ENCODE assay signal across 8 mouse cellular contexts in the genomic region with DNA sequence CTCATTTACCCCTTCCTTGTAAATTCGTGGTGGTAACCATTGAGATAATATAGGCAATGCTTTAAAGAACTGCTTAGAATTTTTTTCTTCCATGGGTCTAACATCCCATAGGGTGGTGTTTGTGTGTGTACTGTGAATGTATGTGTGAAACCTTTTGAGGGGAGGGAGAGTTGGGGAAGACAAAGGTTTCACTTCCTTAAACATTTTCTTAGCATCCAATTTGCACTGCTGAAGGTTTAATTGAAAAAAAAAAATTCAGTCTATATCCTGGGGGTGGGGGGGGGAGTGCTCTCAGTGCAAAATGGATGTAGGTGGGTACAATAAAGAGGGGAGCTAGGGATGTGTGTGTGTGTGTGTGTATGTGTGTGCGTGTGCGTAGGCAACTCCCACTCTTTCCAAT. TPM values are rescaled to one million over a fixed set of nuclear protein-coding genes. Genes with fewer than 3 reads are reported as not detected.
DNase-seq lines count a peak whose midpoint lies in the region; ATAC-seq and TF ChIP-seq lines count a peak whose summit lies in the region.

No protein-coding gene starts in this region.

- H3K4me3 ChIP-seq in kidney, embryonic 16.5 days (ENCODE audit: low read length): peak overlapping the region; percentile 92
- H3K4me3 ChIP-seq in embryonic facial prominence, embryonic 12.5 days: peak overlapping the region; percentile 97
- peak overlapping the region; percentile 98 for H3K4me3 ChIP-seq in intestine, embryonic 14.5 days (ENCODE audit: low read depth, low read length)
- H3K4me3 ChIP-seq in myocyte: peak overlapping the region; percentile 94

- H3K27ac ChIP-seq in kidney, embryonic 16.5 days (ENCODE audit: low read length): peak overlapping the region; percentile 94
- peak overlapping the region; percentile 97; the same call in 1 of the 2 replicates for H3K27ac ChIP-seq in embryonic facial prominence, embryonic 12.5 days
- H3K27ac ChIP-seq in intestine, embryonic 14.5 days (ENCODE audit: low read depth): peak overlapping the region; percentile 90; the same call in 1 of the 2 replicates

- no peaks in the 10 kb centered on the region for H3K9me3 ChIP-seq in kidney, embryonic 16.5 days (ENCODE audit: low read length)
- H3K9me3 ChIP-seq in embryonic facial prominence, embryonic 12.5 days: no peaks in the 10 kb centered on the region
- H3K9me3 ChIP-seq in intestine, embryonic 14.5 days (ENCODE audit: control insufficient read depth, low read length): no peaks in the 10 kb centered on the region

- H3K9ac ChIP-seq in kidney, embryonic 16.5 days (replicated peaks; ENCODE audit: low read length): peak overlapping the region; percentile 97
- no peak overlapping the region; the same call in 1 of the 2 replicates for H3K9ac ChIP-seq in embryonic facial prominence, embryonic 12.5 days
- H3K9ac ChIP-seq in intestine, embryonic 14.5 days (ENCODE audit: low read length): no peak overlapping the region

- TF ChIP-seq POLR2A in myocyte (IDR thresholded peaks at IDR 0.05; ENCODE audit: insufficient read length, low read depth): no peak

- 7% methylated on average over 3 of the region's 3 CpGs for WGBS in kidney, embryonic 16.5 days
- WGBS in embryonic facial prominence, embryonic 12.5 days: 10% methylated on average over 3 of the region's 3 CpGs
- WGBS in intestine, embryonic 14.5 days: 10% methylated on average over 3 of the region's 3 CpGs

- peak overlapping the region; percentile 97 for H3ac ChIP-seq in myocyte (ENCODE audit: control insufficient read depth, insufficient read length)

- H3K79me2 ChIP-seq in myocyte (ENCODE audit: control insufficient read depth, insufficient read depth): peaks cover 44% of the 10 kb centered on the region

- H3K4me1 ChIP-seq in kidney, embryonic 16.5 days (ENCODE audit: insufficient read depth, low read length): peaks cover 60% of the 10 kb centered on the region
- peaks cover 45% of the 10 kb centered on the region for H3K4me1 ChIP-seq in embryonic facial prominence, embryonic 12.5 days
- peaks cover 43% of the 10 kb centered on the region for H3K4me1 ChIP-seq in intestine, embryonic 14.5 days (replicated peaks; ENCODE audit: control insufficient read depth, insufficient read depth, low read length)

- H3K4me2 ChIP-seq in kidney, embryonic 16.5 days (replicated peaks; ENCODE audit: low read depth, low read length): peak overlapping the region; percentile 82
- peak overlapping the region; percentile 96 for H3K4me2 ChIP-seq in embryonic facial prominence, embryonic 12.5 days (replicated peaks)
- peak overlapping the region; percentile 76 for H3K4me2 ChIP-seq in intestine, embryonic 14.5 days (ENCODE audit: low read length)
- peak overlapping the region; percentile 67 for H3K4me2 ChIP-seq in myocyte (ENCODE audit: low read depth)

- no peaks in the 10 kb centered on the region for H3K36me3 ChIP-seq in kidney, embryonic 16.5 days (ENCODE audit: insufficient read depth, low read length)
- H3K36me3 ChIP-seq in embryonic facial prominence, embryonic 12.5 days: no peaks in the 10 kb centered on the region
- no peaks in the 10 kb centered on the region for H3K36me3 ChIP-seq in intestine, embryonic 14.5 days (ENCODE audit: control insufficient read depth, insufficient read depth, low read length)
- H3K36me3 ChIP-seq in myocyte (ENCODE audit: control insufficient read depth, insufficient read depth): no peaks in the 10 kb centered on the region

- no peaks in the 10 kb centered on the region for H3K27me3 ChIP-seq in kidney, embryonic 16.5 days (ENCODE audit: insufficient read depth, low read length)
- no peaks in the 10 kb centered on the region for H3K27me3 ChIP-seq in embryonic facial prominence, embryonic 12.5 days
- H3K27me3 ChIP-seq in intestine, embryonic 14.5 days (replicated peaks; ENCODE audit: control insufficient read depth, insufficient read depth, low read length): no peaks in the 10 kb centered on the region
- no peaks in the 10 kb centered on the region for H3K27me3 ChIP-seq in myocyte (ENCODE audit: control insufficient read depth, insufficient read depth, insufficient read length)

- DNase-seq in kidney, postnatal 4 days: no peak
- DNase-seq in intestine, embryonic 14.5 days (ENCODE audit: low spot score): no peak
- DNase-seq in urinary bladder, postnatal 36 days (ENCODE audit: low spot score in 2 of 2): no peak
- DNase-seq in spleen, adult 18-20 months: no peak

- no peak for ATAC-seq in kidney, embryonic 16.5 days (ENCODE audit: low FRiP score, low TSS enrichment)
- no peak for ATAC-seq in embryonic facial prominence, embryonic 12.5 days (ENCODE audit: insufficient number of reproducible peaks, insufficient read depth, low FRiP score, low TSS enrichment)
- no peak for ATAC-seq in intestine, embryonic 14.5 days (replicated peaks; ENCODE audit: low FRiP score, low TSS enrichment, low read depth)
- ATAC-seq in cerebellum, adult (ENCODE audit: insufficient number of reproducible peaks, low FRiP score, low TSS enrichment): no peak

TF ChIP-seq in myocyte, 11 proteins besides CTCF, POLR2A, EP300 and RAD21:
- TF ChIP-seq CEBPB (IDR thresholded peaks at IDR 0.05; ENCODE audit: insufficient read depth, poor library complexity, severe bottlenecking) (no peak), SRF (IDR thresholded peaks at IDR 0.05; ENCODE audit: control insufficient read depth, insufficient read length, low read depth) (no peak), MYOD1 (IDR thresholded peaks at IDR 0.05; ENCODE audit: control insufficient read depth in 1 of 3, insufficient read length in 2 of 3, low read depth in 2 of 3) (no peak)

RNA-seq across cellular contexts. Expression of gene Bcl9l, which starts 0.5 kb away (rescaled TPM):
- polyA plus RNA-seq in kidney, embryonic 16.5 days (2015; fragmentation: Nextera tagmentation; extraction: Ambion mirVana): 11.3 and 12.4 TPM in 2 replicates
- polyA plus RNA-seq in embryonic facial prominence, embryonic 12.5 days (2016; fragmentation: Nextera tagmentation; extraction: Ambion mirVana): 17.7 and 18.5 TPM in 2 replicates
- 10.2 TPM in 2 replicates for polyA plus RNA-seq in intestine, embryonic 14.5 days (2014; fragmentation: Nextera tagmentation; extraction: Ambion mirVana)
- 35.4 TPM for polyA plus RNA-seq in myocyte (2012; fragmentation: generic; extraction: Trizol)

RNA-seq across cellular contexts. Expression of gene Upk2, which starts 27.3 kb away (rescaled TPM):
- 3.4 and 7.6 TPM in 2 replicates for polyA plus RNA-seq in kidney, embryonic 16.5 days (2015; fragmentation: Nextera tagmentation; extraction: Ambion mirVana)
- polyA plus RNA-seq in embryonic facial prominence, embryonic 12.5 days (2016; fragmentation: Nextera tagmentation; extraction: Ambion mirVana): 1.7 and 2.2 TPM in 2 replicates
- 2.1 and 2.3 TPM in 2 replicates for polyA plus RNA-seq in intestine, embryonic 14.5 days (2014; fragmentation: Nextera tagmentation; extraction: Ambion mirVana)
- not detected for polyA plus RNA-seq in myocyte (2012; fragmentation: generic; extraction: Trizol)

RNA-seq across cellular contexts. Expression of gene Foxr1, which starts 41.2 kb away (rescaled TPM):
- polyA plus RNA-seq in kidney, embryonic 16.5 days (2015; fragmentation: Nextera tagmentation; extraction: Ambion mirVana): not detected in 2 replicates
- not detected in 2 replicates for polyA plus RNA-seq in embryonic facial prominence, embryonic 12.5 days (2016; fragmentation: Nextera tagmentation; extraction: Ambion mirVana)
- not detected in 2 replicates for polyA plus RNA-seq in intestine, embryonic 14.5 days (2014; fragmentation: Nextera tagmentation; extraction: Ambion mirVana)
- polyA plus RNA-seq in myocyte (2012; fragmentation: generic; extraction: Trizol): not detected
